ENCODE assay signal across 9 mouse cellular contexts in genomic region chr1:127827325-127827724, GRCm38 (mm10). TPM values are rescaled to one million over a fixed set of nuclear protein-coding genes. Genes with fewer than 3 reads are reported as not detected.
DNase-seq lines count a peak whose midpoint lies in the region; ATAC-seq lines count a peak whose summit lies in the region.
"Had no signal": no experiment of that assay in that cellular context is flagged by ENCODE, and none has a peak within 500 bp of the region (broad histone marks: within the 10 kb centered on the region; RNA-seq: fewer than 3 reads in every experiment).

No protein-coding gene starts in this region.

- H3K27ac ChIP-seq in kidney, embryonic 16.5 days (ENCODE audit: low read length) = no peak overlapping the region
- H3K27ac ChIP-seq in embryonic facial prominence, embryonic 14.5 days (replicated peaks; ENCODE audit: low read depth, low read length) = no peak overlapping the region
- H3K27ac ChIP-seq: neural tube, embryonic 12.5 days had no signal

- ATAC-seq in kidney, embryonic 16.5 days (ENCODE audit: low FRiP score, low TSS enrichment) = peak; percentile 51; the same call in 1 of the 2 replicates
- no peak for ATAC-seq in embryonic facial prominence, embryonic 14.5 days (ENCODE audit: low read depth)

- H3K9ac ChIP-seq in kidney, embryonic 16.5 days (replicated peaks; ENCODE audit: low read length) = no peak overlapping the region
- no peak overlapping the region for H3K9ac ChIP-seq in embryonic facial prominence, embryonic 14.5 days (ENCODE audit: low read depth, low read length)
- H3K9ac ChIP-seq: neural tube, embryonic 12.5 days had no signal

- DNase-seq in kidney, adult 18-20 months = no peak
- DNase-seq in CD4-positive, CD25-positive, alpha-beta regulatory T cell, adult 2 months (ENCODE audit: low read depth, low spot score) = peak; percentile 82
- peak; percentile 68 for DNase-seq in MEL-GATA-1-ER (ENCODE audit: extremely low read depth, low read depth)
- DNase-seq in embryonic facial prominence, embryonic 14.5 days (ENCODE audit: low spot score) = peak; percentile 79
- peak; percentile 62 for DNase-seq in lung, postnatal 10 days
- DNase-seq in testis, postnatal 10 days (ENCODE audit: low spot score) = no peak

- no peaks in the 10 kb centered on the region for H3K9me3 ChIP-seq in kidney, embryonic 16.5 days (ENCODE audit: low read length)
- no peaks in the 10 kb centered on the region for H3K9me3 ChIP-seq in embryonic facial prominence, embryonic 14.5 days (ENCODE audit: control insufficient read depth, low read length)
- H3K9me3 ChIP-seq: neural tube, embryonic 12.5 days had no signal

- no peak overlapping the region for H3K4me3 ChIP-seq in kidney, embryonic 16.5 days (ENCODE audit: low read length)
- H3K4me3 ChIP-seq in embryonic facial prominence, embryonic 14.5 days (ENCODE audit: low read depth, low read length) = no peak overlapping the region
- H3K4me3 ChIP-seq: neural tube, embryonic 12.5 days had no signal

- no peaks in the 10 kb centered on the region for H3K4me1 ChIP-seq in kidney, embryonic 16.5 days (ENCODE audit: insufficient read depth, low read length)
- no peaks in the 10 kb centered on the region for H3K4me1 ChIP-seq in embryonic facial prominence, embryonic 14.5 days (ENCODE audit: control insufficient read depth, insufficient read depth, low read length)
- H3K4me1 ChIP-seq: neural tube, embryonic 12.5 days had no signal

- H3K4me2 ChIP-seq in kidney, embryonic 16.5 days (replicated peaks; ENCODE audit: low read depth, low read length) = no peak overlapping the region
- H3K4me2 ChIP-seq in embryonic facial prominence, embryonic 14.5 days (ENCODE audit: low read depth, low read length) = no peak overlapping the region
- H3K4me2 ChIP-seq: neural tube, embryonic 12.5 days had no signal

- no peaks in the 10 kb centered on the region for H3K36me3 ChIP-seq in kidney, embryonic 16.5 days (ENCODE audit: insufficient read depth, low read length)
- no peaks in the 10 kb centered on the region for H3K36me3 ChIP-seq in embryonic facial prominence, embryonic 14.5 days (ENCODE audit: control insufficient read depth, insufficient read depth, low read length)
- H3K36me3 ChIP-seq: neural tube, embryonic 12.5 days had no signal

- H3K27me3 ChIP-seq in kidney, embryonic 16.5 days (ENCODE audit: insufficient read depth, low read length) = no peaks in the 10 kb centered on the region
- H3K27me3 ChIP-seq in embryonic facial prominence, embryonic 14.5 days (replicated peaks; ENCODE audit: control insufficient read depth, insufficient read depth, low read length) = no peaks in the 10 kb centered on the region
- H3K27me3 ChIP-seq: neural tube, embryonic 12.5 days had no signal

- 12% methylated on average over 2 of the region's 2 CpGs for WGBS in kidney, embryonic 16.5 days
- whole genome bisulfite sequencing in embryonic facial prominence, embryonic 14.5 days = 28% methylated on average over 2 of the region's 2 CpGs

RNA-seq across cellular contexts. Expression of gene Map3k19, which starts 27.5 kb away (rescaled TPM):
- polyA plus RNA-seq in kidney, embryonic 16.5 days (2015; fragmentation: Nextera tagmentation; extraction: Ambion mirVana) = 0.09 TPM in 1 of 2 replicates, not detected in the other
- polyA plus RNA-seq in embryonic facial prominence, embryonic 14.5 days (2014; fragmentation: Nextera tagmentation; extraction: Ambion mirVana) = 0.25 and 0.95 TPM in 2 replicates
- polyA plus RNA-seq: heart, embryonic 14.5 days; neural tube, embryonic 12.5 days had no signal

RNA-seq across cellular contexts. Expression of gene Rab3gap1, which starts 41.2 kb away (rescaled TPM):
- polyA plus RNA-seq in kidney, embryonic 16.5 days (2015; fragmentation: Nextera tagmentation; extraction: Ambion mirVana) = 25.1 and 25.4 TPM in 2 replicates
- polyA plus RNA-seq in embryonic facial prominence, embryonic 14.5 days (2014; fragmentation: Nextera tagmentation; extraction: Ambion mirVana) = 20.0 and 22.3 TPM in 2 replicates

RNA-seq across cellular contexts. Expression of gene Ccnt2, which starts 53.4 kb away (rescaled TPM):
- polyA plus RNA-seq in kidney, embryonic 16.5 days (2015; fragmentation: Nextera tagmentation; extraction: Ambion mirVana) = 76.9 and 88.9 TPM in 2 replicates
- polyA plus RNA-seq in embryonic facial prominence, embryonic 14.5 days (2014; fragmentation: Nextera tagmentation; extraction: Ambion mirVana) = 51.4 and 65.1 TPM in 2 replicates

Comparison
In these comparisons a context has a peak if more than half of its experiments do, and no peak if none do; other contexts are left out.
1. DNase-seq: peak in CD4-positive, CD25-positive, alpha-beta regulatory T cell, adult 2 months (single experiment), MEL-GATA-1-ER (single experiment), embryonic facial prominence, embryonic 14.5 days (single experiment) and lung, postnatal 10 days (single experiment); none in kidney, adult 18-20 months (single experiment) and testis, postnatal 10 days (single experiment).